Mouse (Mus musculus) liver, adult 10 weeks (tissue): ENCODE data around the gene Pitpnc1. TPM values are rescaled to one million over a fixed set of nuclear protein-coding genes. Genes with fewer than 3 reads are reported as not detected.

Experiments
- polyA plus RNA-seq: library from polyadenylated mRNA; stranded (reverse); fragments of 350-450 nt; fragmentation: Illumina TruSeq; extraction: RNeasy Lipid Tissue Mini Kit (QIAGEN cat#74804); gene quantifications from one replicate; pipeline ENCODE4 v1.2.3, GENCODE M21; 2014; ENCODE audit warnings: low read depth, low replicate concordance

Gene Pitpnc1
- 16.1 TPM for polyA plus RNA-seq

DNA sequence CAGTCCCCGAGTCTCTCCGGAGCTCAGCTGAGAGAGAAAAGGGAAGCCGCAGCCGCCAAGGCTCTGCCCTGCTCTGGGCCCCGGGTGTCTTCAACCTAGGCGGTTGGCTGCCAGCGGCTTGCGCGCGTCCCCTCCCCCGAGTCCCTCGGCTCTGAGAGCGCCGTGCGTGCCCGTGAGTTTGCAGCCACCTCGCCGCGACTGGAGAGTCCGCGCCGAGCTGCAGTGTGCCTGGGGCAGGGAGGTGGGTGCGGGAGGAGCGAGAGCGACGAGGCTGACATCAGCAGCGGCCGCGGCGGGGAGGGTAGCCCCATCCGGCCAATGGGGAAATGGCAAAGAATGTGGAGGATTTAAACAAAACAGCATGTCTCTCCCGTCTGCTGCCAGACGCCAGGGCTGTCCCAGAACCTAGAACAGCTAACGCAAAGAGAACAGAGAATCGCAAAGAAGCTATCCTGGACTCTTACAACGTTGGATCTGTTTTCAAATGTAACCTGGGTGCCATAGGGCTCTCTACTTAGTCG lies at the start of gene Pitpnc1:
Gene Pitpnc1, minus strand, starts transcription at position 179 of the 521 bp plus-strand sequence.

DNA sequence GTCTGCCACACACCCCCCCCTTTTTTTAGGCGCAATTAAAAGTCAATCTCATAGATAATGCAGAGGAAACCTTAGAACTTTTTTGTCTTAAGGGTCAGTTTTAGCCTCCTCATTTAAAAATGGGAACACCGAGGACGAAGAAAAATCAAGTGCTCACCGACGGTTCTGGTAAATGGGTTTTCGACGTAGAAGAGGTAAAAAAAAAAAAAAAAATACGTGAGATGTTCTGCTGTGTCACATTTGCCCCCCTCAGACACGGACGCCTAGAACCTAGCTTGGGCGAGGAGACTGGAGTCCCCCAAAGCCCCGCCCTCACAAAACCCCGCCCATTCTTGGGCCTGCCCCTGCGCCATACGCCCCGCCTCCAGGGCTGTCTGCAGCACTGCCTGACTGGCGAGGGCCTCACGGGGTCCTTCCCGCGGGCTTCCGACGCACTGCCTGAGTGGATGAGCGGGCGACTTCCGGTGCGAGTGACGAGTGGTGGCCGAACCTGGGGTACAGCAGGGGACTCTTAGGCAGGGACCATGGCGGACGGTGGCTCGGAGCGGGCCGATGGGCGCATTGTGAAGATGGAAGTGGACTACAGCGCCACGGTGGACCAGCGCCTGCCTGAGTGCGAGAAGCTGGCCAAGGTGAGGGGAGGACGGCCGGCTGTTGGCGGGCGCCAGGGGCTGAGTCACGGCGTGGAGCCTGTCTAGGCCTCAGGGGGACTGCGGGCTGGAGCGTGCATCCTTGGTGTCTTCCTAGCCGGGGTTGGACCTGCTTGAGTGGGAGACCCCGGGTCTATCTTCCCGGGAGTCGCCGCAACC lies 8.8 kb upstream of the Pitpnc1 start, which contains the start of gene Psmd12:
Gene Psmd12, plus strand, starts transcription at position 432 of the 809 bp plus-strand sequence.

DNA sequence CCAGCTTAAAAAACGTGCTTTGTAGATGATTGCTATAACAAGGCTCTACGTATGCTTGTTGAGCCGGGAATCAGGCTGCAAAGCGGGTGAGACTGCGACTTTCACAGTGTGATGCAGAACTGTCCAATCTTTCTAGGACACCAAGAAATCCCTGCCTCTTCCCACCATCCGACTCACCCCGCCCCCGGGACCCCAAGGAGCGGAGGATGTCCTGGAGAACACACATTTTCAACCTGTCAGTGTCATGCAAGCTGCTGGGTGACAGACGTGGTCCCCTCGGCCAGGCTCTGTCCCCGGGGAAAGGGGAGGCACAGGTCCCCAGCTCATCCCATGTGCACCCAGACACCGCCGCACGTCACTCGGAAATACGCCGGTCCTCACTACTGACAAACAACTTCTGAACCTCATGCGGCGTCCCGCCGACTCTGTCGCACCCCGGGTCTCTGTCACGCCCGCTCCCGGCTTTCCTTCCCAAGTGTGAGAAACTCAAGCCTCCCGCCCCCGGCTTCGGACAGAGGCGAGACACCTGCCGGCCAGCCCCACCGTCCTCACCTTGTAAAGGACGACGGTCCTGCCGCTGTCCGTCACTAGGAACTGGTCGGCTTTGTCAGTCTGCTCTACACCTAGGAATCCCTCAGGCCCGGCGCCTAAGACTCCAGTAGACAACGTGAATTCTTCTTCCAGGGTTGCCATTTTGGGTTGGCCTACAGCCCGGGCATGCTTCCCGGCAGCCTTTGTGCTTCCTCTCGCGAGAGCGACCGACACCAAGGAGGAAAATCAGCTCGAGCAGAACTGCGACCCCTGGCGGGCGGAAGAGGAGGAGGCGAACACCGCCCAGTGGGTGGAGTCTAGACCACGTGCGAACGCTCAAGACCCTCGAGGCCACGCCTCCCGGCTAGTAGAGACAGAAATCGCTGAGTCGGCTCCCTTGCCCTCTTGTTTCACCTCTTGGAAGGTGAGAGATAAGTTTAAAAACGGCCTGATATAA lies 281.6 kb downstream of the Pitpnc1 start, which contains the start of gene Nol11:
Gene Nol11, minus strand, starts transcription at position 817 of the 988 bp plus-strand sequence.

Other genes starting within 250 kb of the Pitpnc1 start
- gene Psmd12, start 8.8 kb upstream of the Pitpnc1 start, polyA plus RNA-seq = 183 TPM
- gene Helz, start 77.2 kb upstream of the Pitpnc1 start, polyA plus RNA-seq = 3.2 TPM
- gene Cacng1, start 245.8 kb upstream of the Pitpnc1 start, polyA plus RNA-seq = not detected